12 mouse cellular contexts compared by ENCODE assay signal in genomic region chr4:156063861-156064509, GRCm38 (mm10). TPM values are rescaled to one million over a fixed set of nuclear protein-coding genes. Genes with fewer than 3 reads are reported as not detected.
DNase-seq lines count a peak whose midpoint lies in the region; ATAC-seq and TF ChIP-seq lines count a peak whose summit lies in the region.
"Had no signal": no experiment of that assay in that cellular context is flagged by ENCODE, and none has a peak within 500 bp of the region (broad histone marks: within the 10 kb centered on the region; RNA-seq: fewer than 3 reads in every experiment).

No protein-coding gene starts in this region.

- DNase-seq in kidney, adult 18-20 months, result no peak
- peak; percentile 83 for DNase-seq in R1 (ENCODE audit: low read depth, low spot score)
- DNase-seq in hindbrain, postnatal 0 days (ENCODE audit: low spot score), result peak; percentile 11
- peak; percentile 14 for DNase-seq in midbrain, postnatal 0 days (ENCODE audit: low spot score)
- no peak for DNase-seq in embryo, embryonic 10.5 days (ENCODE audit: low spot score)
- DNase-seq in spleen, postnatal 14 days (ENCODE audit: low spot score in 2 of 2), result no peak
- DNase-seq in gastrocnemius, adult 8-10 months (ENCODE audit: low spot score in 2 of 2), result no peak
- DNase-seq: heart, postnatal 4 days had no signal

- no peak overlapping the region for H3K4me3 ChIP-seq in kidney, embryonic 16.5 days (ENCODE audit: low read length)
- no peak overlapping the region for H3K4me3 ChIP-seq in hindbrain, postnatal 0 days (ENCODE audit: low read length)
- H3K4me3 ChIP-seq in midbrain, postnatal 0 days (ENCODE audit: low read depth, low read length), result no peak overlapping the region
- H3K4me3 ChIP-seq: embryonic facial prominence, embryonic 12.5 days had no signal

- H3K9ac ChIP-seq in kidney, embryonic 16.5 days (replicated peaks; ENCODE audit: low read length), result peak overlapping the region; percentile 23; the same call in 1 of the 2 replicates
- no peak overlapping the region for H3K9ac ChIP-seq in hindbrain, postnatal 0 days (replicated peaks; ENCODE audit: low read length)
- 0 out of 2 replicates have a peak overlapping the region, but pooled peaks have one; percentile 13 for H3K9ac ChIP-seq in midbrain, postnatal 0 days (replicated peaks; ENCODE audit: low read length, poor library complexity, severe bottlenecking)
- H3K9ac ChIP-seq: embryonic facial prominence, embryonic 12.5 days had no signal

- no peak overlapping the region for H3K4me2 ChIP-seq in kidney, embryonic 16.5 days (replicated peaks; ENCODE audit: low read depth, low read length)
- no peak overlapping the region for H3K4me2 ChIP-seq in hindbrain, postnatal 0 days (ENCODE audit: low read depth, low read length)
- H3K4me2 ChIP-seq in midbrain, postnatal 0 days (ENCODE audit: low read depth, low read length, poor library complexity, severe bottlenecking), result no peak overlapping the region
- H3K4me2 ChIP-seq: embryonic facial prominence, embryonic 12.5 days had no signal

- H3K27ac ChIP-seq in kidney, embryonic 16.5 days (ENCODE audit: low read length), result peak overlapping the region; percentile 54
- H3K27ac ChIP-seq in hindbrain, postnatal 0 days, result no peak overlapping the region
- no peak overlapping the region for H3K27ac ChIP-seq in midbrain, postnatal 0 days (ENCODE audit: low read depth, low read length)
- H3K27ac ChIP-seq: embryonic facial prominence, embryonic 12.5 days had no signal

- H3K27me3 ChIP-seq in kidney, embryonic 16.5 days (ENCODE audit: insufficient read depth, low read length), result no peaks in the 10 kb centered on the region
- no peaks in the 10 kb centered on the region for H3K27me3 ChIP-seq in hindbrain, postnatal 0 days (ENCODE audit: insufficient read depth, low read length)
- no peaks in the 10 kb centered on the region for H3K27me3 ChIP-seq in midbrain, postnatal 0 days (ENCODE audit: insufficient read depth, low read length)
- H3K27me3 ChIP-seq: embryonic facial prominence, embryonic 12.5 days had no signal

- H3K36me3 ChIP-seq in kidney, embryonic 16.5 days (ENCODE audit: insufficient read depth, low read length), result no peaks in the 10 kb centered on the region
- H3K36me3 ChIP-seq in hindbrain, postnatal 0 days (ENCODE audit: insufficient read depth, low read length), result no peaks in the 10 kb centered on the region
- no peaks in the 10 kb centered on the region for H3K36me3 ChIP-seq in midbrain, postnatal 0 days (ENCODE audit: insufficient read depth, low read length)
- H3K36me3 ChIP-seq: embryonic facial prominence, embryonic 12.5 days had no signal

- no peak for TF ChIP-seq CTCF in hindbrain, postnatal 0 days (IDR thresholded peaks at IDR 0.05; ENCODE audit: low read depth)
- no peak for TF ChIP-seq CTCF in midbrain, postnatal 0 days (IDR thresholded peaks at IDR 0.05)

- no peaks in the 10 kb centered on the region for H3K9me3 ChIP-seq in kidney, embryonic 16.5 days (ENCODE audit: low read length)
- no peaks in the 10 kb centered on the region for H3K9me3 ChIP-seq in hindbrain, postnatal 0 days (ENCODE audit: low read length)
- no peaks in the 10 kb centered on the region for H3K9me3 ChIP-seq in midbrain, postnatal 0 days (ENCODE audit: low read length)
- H3K9me3 ChIP-seq: embryonic facial prominence, embryonic 12.5 days had no signal

- no peak for ATAC-seq in kidney, embryonic 16.5 days (ENCODE audit: low FRiP score, low TSS enrichment)
- ATAC-seq in hindbrain, postnatal 0 days, result no peak
- ATAC-seq in midbrain, postnatal 0 days (ENCODE audit: low FRiP score), result no peak

- H3K4me1 ChIP-seq in kidney, embryonic 16.5 days (ENCODE audit: insufficient read depth, low read length), result peaks cover 5% of the 10 kb centered on the region
- H3K4me1 ChIP-seq in hindbrain, postnatal 0 days (ENCODE audit: insufficient read depth, low read length), result no peaks in the 10 kb centered on the region
- H3K4me1 ChIP-seq in midbrain, postnatal 0 days (ENCODE audit: insufficient read depth, low read length), result no peaks in the 10 kb centered on the region
- H3K4me1 ChIP-seq: embryonic facial prominence, embryonic 12.5 days had no signal

- WGBS in kidney, embryonic 16.5 days, result 18% methylated on average over 4 of the region's 4 CpGs
- WGBS in hindbrain, postnatal 0 days, result 2% methylated on average over 4 of the region's 4 CpGs
- WGBS in midbrain, postnatal 0 days, result 7% methylated on average over 4 of the region's 4 CpGs

RNA-seq across cellular contexts. Expression of gene Ttll10, which starts 4.8 kb away (rescaled TPM):
- 7.4 and 10.1 TPM in 2 replicates for polyA plus RNA-seq in kidney, embryonic 16.5 days (2015; fragmentation: Nextera tagmentation; extraction: Ambion mirVana)
- total RNA-seq in hindbrain, postnatal 0 days (2014; rRNA removed), result 0.26 TPM in 1 of 2 replicates, not detected in the other
- polyA plus RNA-seq in hindbrain, postnatal 0 days (2015; fragmentation: Nextera tagmentation; extraction: Ambion mirVana), result 0.08 TPM in 1 of 2 replicates, not detected in the other
- 1.9 TPM in 1 of 2 replicates, not detected in the other for total RNA-seq in midbrain, postnatal 0 days (2014; rRNA removed)
- polyA plus RNA-seq in midbrain, postnatal 0 days (2015; fragmentation: Nextera tagmentation; extraction: Ambion mirVana), result not detected in 2 replicates
- not detected for total RNA-seq in gastrocnemius, adult 8-10 months (2022)
- total RNA-seq: megakaryocyte-erythroid progenitor cell, adult 5-6 weeks had no signal

RNA-seq across cellular contexts. Expression of gene Tnfrsf18, which starts 38.0 kb away (rescaled TPM):
- polyA plus RNA-seq in kidney, embryonic 16.5 days (2015; fragmentation: Nextera tagmentation; extraction: Ambion mirVana), result 1.3 and 2.5 TPM in 2 replicates
- total RNA-seq in hindbrain, postnatal 0 days (2014; rRNA removed), result 0.16 TPM in 1 of 2 replicates, not detected in the other
- polyA plus RNA-seq in hindbrain, postnatal 0 days (2015; fragmentation: Nextera tagmentation; extraction: Ambion mirVana), result 1.4 and 1.6 TPM in 2 replicates
- not detected in 2 replicates for total RNA-seq in midbrain, postnatal 0 days (2014; rRNA removed)
- polyA plus RNA-seq in midbrain, postnatal 0 days (2015; fragmentation: Nextera tagmentation; extraction: Ambion mirVana), result 1.5 and 2.2 TPM in 2 replicates
- total RNA-seq in gastrocnemius, adult 8-10 months (2022), result not detected
- total RNA-seq: liver, adult 2 months had no signal

RNA-seq across cellular contexts. Expression of gene 9430015G10Rik, which starts 45.8 kb away (rescaled TPM):
- polyA plus RNA-seq in kidney, embryonic 16.5 days (2015; fragmentation: Nextera tagmentation; extraction: Ambion mirVana), result 48.3 and 48.7 TPM in 2 replicates
- total RNA-seq in hindbrain, postnatal 0 days (2014; rRNA removed), result 24.0 and 32.8 TPM in 2 replicates
- 21.0 and 22.3 TPM in 2 replicates for polyA plus RNA-seq in hindbrain, postnatal 0 days (2015; fragmentation: Nextera tagmentation; extraction: Ambion mirVana)
- total RNA-seq in midbrain, postnatal 0 days (2014; rRNA removed), result 28.1 and 31.1 TPM in 2 replicates
- 22.1 and 25.2 TPM in 2 replicates for polyA plus RNA-seq in midbrain, postnatal 0 days (2015; fragmentation: Nextera tagmentation; extraction: Ambion mirVana)
- 1 to 10 TPM; 2.1 to 4.2 (median 2.4) TPM for total RNA-seq in gastrocnemius, adult 8-10 months (2022)

RNA-seq across cellular contexts. Expression of gene Tnfrsf4, which starts 50.3 kb away (rescaled TPM):
- 0.90 and 1.2 TPM in 2 replicates for polyA plus RNA-seq in kidney, embryonic 16.5 days (2015; fragmentation: Nextera tagmentation; extraction: Ambion mirVana)
- 2.6 TPM in 1 of 2 replicates, not detected in the other for total RNA-seq in hindbrain, postnatal 0 days (2014; rRNA removed)
- polyA plus RNA-seq in hindbrain, postnatal 0 days (2015; fragmentation: Nextera tagmentation; extraction: Ambion mirVana), result 0.47 and 0.49 TPM in 2 replicates
- total RNA-seq in midbrain, postnatal 0 days (2014; rRNA removed), result 0.66 and 1.4 TPM in 2 replicates
- 0.54 and 0.78 TPM in 2 replicates for polyA plus RNA-seq in midbrain, postnatal 0 days (2015; fragmentation: Nextera tagmentation; extraction: Ambion mirVana)
- total RNA-seq in gastrocnemius, adult 8-10 months (2022), result 1 to 10 TPM in 3 of 4 experiments, under 1 TPM in 1; 0.65 to 1.9 (median 1.4) TPM

Comparison
In these comparisons a context has a peak if more than half of its experiments do, and no peak if none do; other contexts are left out.
1. DNase-seq: peak in R1 (single experiment), hindbrain, postnatal 0 days (single experiment) and midbrain, postnatal 0 days (single experiment); none in kidney, adult 18-20 months (single experiment), embryo, embryonic 10.5 days (single experiment), spleen, postnatal 14 days (0 of 2) and gastrocnemius, adult 8-10 months (0 of 2).